Mouse (Mus musculus): ENCODE measurements around the gene 9830107B12Rik. TPM values are rescaled to one million over a fixed set of nuclear protein-coding genes. Genes with fewer than 3 reads are reported as not detected.

9830107B12Rik gene
- total RNA-seq, 2 experiments from 2014 or later = 0.10 to 0.13 TPM

- DNase-seq (ENCODE audit: low spot score in 2 of 2) = no peak
These were observed 51.0 kb downstream of the 9830107B12Rik start for GRCm38 (mm10) chr17:48094820-48095680.

- no peak for DNase-seq (ENCODE audit: low spot score in 2 of 2)
These were observed 52.7 kb downstream of the 9830107B12Rik start for GRCm38 (mm10) chr17:48093286-48093817.

- no peak for DNase-seq (ENCODE audit: low spot score in 2 of 2)
These were observed 55.8 kb downstream of the 9830107B12Rik start for GRCm38 (mm10) chr17:48090305-48090704.

GRCm38 (mm10) chr17:48089446-48089845 is 56.6 kb downstream of the 9830107B12Rik start:
- no peak for DNase-seq (ENCODE audit: low spot score in 2 of 2)

GRCm38 (mm10) chr17:48089019-48089418 is 57.0 kb downstream of the 9830107B12Rik start, which contains the start of gene 1700067P10Rik:
Gene 1700067P10Rik (plus strand): TSS chr17:48089319.
- DNase-seq (ENCODE audit: low spot score in 2 of 2) = no peak

- no peak for DNase-seq (ENCODE audit: low spot score in 2 of 2)
These were observed 65.4 kb downstream of the 9830107B12Rik start for GRCm38 (mm10) chr17:48080626-48081025.

Other genes with a start within 250 kb of the 9830107B12Rik start
- 10 to 100 TPM; 18.9 to 22.3 TPM for gene Foxp4, start 221.6 kb downstream of the 9830107B12Rik start, total RNA-seq (2021)
- not detected for gene 1700122O11Rik, start 108.0 kb downstream of the 9830107B12Rik start, total RNA-seq (2021)
- gene 1700067P10Rik, start 56.9 kb downstream of the 9830107B12Rik start, total RNA-seq (2021) = not detected
- gene A530064D06Rik, start 21.0 kb upstream of the 9830107B12Rik start, total RNA-seq (2021) = under 1 TPM in 1 of 2 experiments, not detected in 1; 0.15 TPM
- gene Trem1, start 86.5 kb upstream of the 9830107B12Rik start, total RNA-seq (2021) = under 1 TPM in 1 of 2 experiments, not detected in 1; 0.08 TPM
- gene Trem3, start 101.5 kb upstream of the 9830107B12Rik start, total RNA-seq (2021) = under 1 TPM in 1 of 2 experiments, not detected in 1; 0.36 TPM
- 1 to 10 TPM in 1 of 2 experiments, under 1 TPM in 1; 0.20 to 1.6 TPM for gene Treml4, start 118.0 kb upstream of the 9830107B12Rik start, total RNA-seq (2021)
- gene Treml2, start 153.2 kb upstream of the 9830107B12Rik start, total RNA-seq (2021) = under 1 TPM; 0.15 to 0.29 TPM
- gene B430306N03Rik, start 169.9 kb upstream of the 9830107B12Rik start, total RNA-seq (2021) = under 1 TPM; 0.13 to 0.27 TPM
- 1 to 10 TPM; 3.7 to 4.1 TPM for gene Trem2, start 200.1 kb upstream of the 9830107B12Rik start, total RNA-seq (2021)
- gene Treml1, start 213.6 kb upstream of the 9830107B12Rik start, total RNA-seq (2021) = under 1 TPM in 1 of 2 experiments, not detected in 1; 0.52 TPM

Data from gastrocnemius, postnatal 4 days (tissue).